Mouse (Mus musculus) G1E (cell line): ENCODE results near the gene Tshz2.

Experiments
- CTCF ChIP-seq: IDR thresholded peaks from 2 replicates; pipeline ENCODE4 v1.5.1; 2012; ENCODE audit warnings: low read depth, low read length, inconsistent platforms, mixed read lengths
- GATA1 ChIP-seq: IDR thresholded peaks from 2 replicates; pipeline ENCODE4 v1.6.1; 2012; ENCODE audit warnings: borderline replicate concordance, low read length, inconsistent platforms, mixed read lengths
- GATA2 ChIP-seq: IDR thresholded peaks from 2 replicates; pipeline ENCODE4 v1.6.1; 2012; ENCODE audit warnings: low read depth, low read length, inconsistent platforms, borderline replicate concordance
- POLR2AphosphoS5 ChIP-seq: IDR thresholded peaks from 2 replicates; pipeline ENCODE4 v1.6.1; 2012; ENCODE audit warnings: low read depth, low read length, inconsistent platforms; ENCODE audit not compliant: insufficient replicate concordance
- TAL1 ChIP-seq: conservative IDR thresholded peaks from 2 replicates; pipeline ENCODE4 v1.6.1; 2012; ENCODE audit warnings: low read depth, low read length, inconsistent platforms, mixed read lengths

DNA sequence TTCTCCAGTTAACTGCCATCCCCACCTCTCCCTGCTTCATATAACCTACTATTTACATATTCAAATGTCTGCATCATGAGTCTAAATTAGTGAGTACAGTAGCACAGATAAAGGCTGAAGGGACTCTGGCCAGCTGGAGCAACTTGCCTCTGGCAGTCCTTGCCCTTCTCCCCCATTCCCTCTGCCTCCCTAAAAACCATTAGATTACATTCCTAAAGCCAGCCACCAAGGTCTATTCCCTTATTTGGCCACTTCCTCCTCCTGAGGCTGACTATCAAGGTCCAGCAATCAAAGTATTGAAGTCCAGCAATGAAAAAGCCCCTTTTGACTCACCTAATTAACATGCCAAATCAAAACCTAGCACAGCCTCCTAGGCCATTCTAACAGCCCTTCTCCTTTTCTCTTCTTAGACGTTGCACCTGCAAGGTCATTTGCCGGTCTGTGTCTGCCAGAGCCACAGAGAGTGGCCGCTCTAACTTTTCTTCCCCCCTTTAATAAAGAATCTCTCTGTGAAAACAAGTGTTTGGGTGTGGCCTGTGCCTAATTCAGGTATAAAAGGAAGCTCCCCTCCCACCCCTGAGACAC is 286.4 kb downstream of the Tshz2 start:
- TF ChIP-seq CTCF, result no peak
- no peak for TF ChIP-seq POLR2AphosphoS5
- no peak for TF ChIP-seq GATA2
- no peak for TF ChIP-seq TAL1
- TF ChIP-seq GATA1, result no peak
